Mouse (Mus musculus) heart, embryonic 14.5 days (tissue): ENCODE data around the gene Tcf7. TPM values are rescaled to one million over a fixed set of nuclear protein-coding genes. Genes with fewer than 3 reads are reported as not detected.
A peak's percentile ranks its signal among the peaks of the same experiment; 100 is the strongest.

ENCODE experiments used
- ATAC-seq: fragments of 200-750 bp; cut with Nextera tagmentation; 2 replicates; pipeline ENCODE4 v1.8.0; 2017; ENCODE audit warnings: low read depth, moderate TSS enrichment; ENCODE audit not compliant: insufficient number of reproducible peaks, insufficient read depth, low FRiP score
- H3K27ac ChIP-seq, 2 experiments: fragments of 200-500 bp in 1 of 2; fragments of 300-500 bp in 1 of 2; sonication (generic) in 1 of 2; replicated peaks in 1 of 2; 2 replicates each; pipeline ENCODE4 v1.5.1; 2012 to 2014; ENCODE audit warnings: low read depth in 2 of 2, low read length in 2 of 2, control low read depth in 1 of 2, mild to moderate bottlenecking in 1 of 2, mixed read lengths in 1 of 2; ENCODE audit not compliant: control insufficient read depth in 1 of 2, insufficient read depth in 1 of 2
- H3K27me3 ChIP-seq: fragments of 300-500 bp; sonication (generic); 2 replicates; pipeline ENCODE4 v1.6.1; 2014; ENCODE audit warnings: mild to moderate bottlenecking, low read length, control low read depth; ENCODE audit not compliant: control insufficient read depth, insufficient read depth
- H3K36me3 ChIP-seq: fragments of 300-500 bp; sonication (generic); 2 replicates; pipeline ENCODE4 v1.6.1; 2014; ENCODE audit warnings: mild to moderate bottlenecking, control low read depth, low read length, mixed read lengths; ENCODE audit not compliant: control insufficient read depth, insufficient read depth
- H3K4me1 ChIP-seq, 2 experiments: fragments of 200-500 bp in 1 of 2; fragments of 300-500 bp in 1 of 2; sonication (generic) in 1 of 2; 2 replicates each; pipeline ENCODE4 v1.6.1; 2012 to 2014; ENCODE audit warnings: low read length in 2 of 2, control low read depth in 1 of 2, mixed read lengths in 1 of 2; ENCODE audit not compliant: control insufficient read depth in 2 of 2, insufficient read depth in 2 of 2
- H3K4me2 ChIP-seq: fragments of 300-500 bp; sonication (generic); 2 replicates; pipeline ENCODE4 v1.6.1; 2014; ENCODE audit warnings: mild to moderate bottlenecking, low read length
- H3K4me3 ChIP-seq, 2 experiments: fragments of 200-500 bp in 1 of 2; fragments of 300-500 bp in 1 of 2; sonication (generic) in 1 of 2; 2 replicates each; pipeline ENCODE4 v1.5.1; 2012 to 2014; ENCODE audit warnings: low read length in 2 of 2, mild to moderate bottlenecking in 2 of 2, control low read depth in 1 of 2, low read depth in 1 of 2, moderate library complexity in 1 of 2; ENCODE audit not compliant: control insufficient read depth in 1 of 2, insufficient read depth in 1 of 2
- H3K9ac ChIP-seq: fragments of 300-500 bp; sonication (generic); 2 replicates; pipeline ENCODE4 v1.6.1; 2014; ENCODE audit warnings: mild to moderate bottlenecking, low read length
- H3K9me3 ChIP-seq: fragments of 300-500 bp; sonication (generic); 2 replicates; pipeline ENCODE4 v1.6.1; 2016; ENCODE audit warnings: low read length, control low read depth; ENCODE audit not compliant: control insufficient read depth
- WGBS: fragments of 180-500 bp; shearing (Covaris S2); extraction: QIAGEN DNeasy Blood & Tissue Kit; methylation state at CpG from one replicate; pipeline ENCODE4 v1.1.7; 2014; 5-methylcytosine and 5-hydroxymethylcytosine counted together
- polyA plus RNA-seq: library from polyadenylated mRNA; unstranded; fragments of >200 nt; fragmentation: Nextera tagmentation; extraction: Ambion mirVana; gene quantifications from 2 replicates; pipeline ENCODE4 v1.2.1, GENCODE M21; 2014

The Tcf7 gene
- polyA plus RNA-seq: 2.2 and 2.5 TPM in 2 replicates

- no peaks in the 10 kb centered on the region for H3K9me3 ChIP-seq
- peaks cover 20 to 26% of the 10 kb centered on the region in 2 experiments for H3K4me1 ChIP-seq
- peak within 1 kb of the TSS; percentile 54 to 56 for H3K4me3 ChIP-seq
- ATAC-seq: peak; percentile 71
- under 1% methylated on average over 65 of the region's 97 CpGs for WGBS
- no peaks in the 10 kb centered on the region for H3K36me3 ChIP-seq
- peak within 1 kb of the TSS; percentile 96 for H3K4me2 ChIP-seq
- H3K9ac ChIP-seq: peak within 1 kb of the TSS; percentile 74
- peaks cover 15% of the 10 kb centered on the region; the same call in 1 of the 2 replicates for H3K27me3 ChIP-seq
- no peak within 1 kb of the TSS for H3K27ac ChIP-seq
Observed at GRCm38 (mm10) chr11:52282774-52283595, at the start of gene Tcf7. TSS of gene Tcf7 (minus strand) at chr11:52283014.

GRCm38 (mm10) chr11:52327313-52327712 lies 44.5 kb upstream of the Tcf7 start:
- Histone ChIP-seq H3K9ac (no peak overlapping the region), H3K4me3 (no peak overlapping the region), H3K27me3 (peaks cover 7% of the 10 kb centered on the region), H3K27ac (no peak overlapping the region), H3K9me3 (no peaks in the 10 kb centered on the region), H3K4me2 (no peak overlapping the region), H3K4me1 (no peaks in the 10 kb centered on the region), H3K36me3 (no peaks in the 10 kb centered on the region)
- no peak for ATAC-seq
- WGBS: 61% methylated on average over 3 of the region's 3 CpGs

DNA sequence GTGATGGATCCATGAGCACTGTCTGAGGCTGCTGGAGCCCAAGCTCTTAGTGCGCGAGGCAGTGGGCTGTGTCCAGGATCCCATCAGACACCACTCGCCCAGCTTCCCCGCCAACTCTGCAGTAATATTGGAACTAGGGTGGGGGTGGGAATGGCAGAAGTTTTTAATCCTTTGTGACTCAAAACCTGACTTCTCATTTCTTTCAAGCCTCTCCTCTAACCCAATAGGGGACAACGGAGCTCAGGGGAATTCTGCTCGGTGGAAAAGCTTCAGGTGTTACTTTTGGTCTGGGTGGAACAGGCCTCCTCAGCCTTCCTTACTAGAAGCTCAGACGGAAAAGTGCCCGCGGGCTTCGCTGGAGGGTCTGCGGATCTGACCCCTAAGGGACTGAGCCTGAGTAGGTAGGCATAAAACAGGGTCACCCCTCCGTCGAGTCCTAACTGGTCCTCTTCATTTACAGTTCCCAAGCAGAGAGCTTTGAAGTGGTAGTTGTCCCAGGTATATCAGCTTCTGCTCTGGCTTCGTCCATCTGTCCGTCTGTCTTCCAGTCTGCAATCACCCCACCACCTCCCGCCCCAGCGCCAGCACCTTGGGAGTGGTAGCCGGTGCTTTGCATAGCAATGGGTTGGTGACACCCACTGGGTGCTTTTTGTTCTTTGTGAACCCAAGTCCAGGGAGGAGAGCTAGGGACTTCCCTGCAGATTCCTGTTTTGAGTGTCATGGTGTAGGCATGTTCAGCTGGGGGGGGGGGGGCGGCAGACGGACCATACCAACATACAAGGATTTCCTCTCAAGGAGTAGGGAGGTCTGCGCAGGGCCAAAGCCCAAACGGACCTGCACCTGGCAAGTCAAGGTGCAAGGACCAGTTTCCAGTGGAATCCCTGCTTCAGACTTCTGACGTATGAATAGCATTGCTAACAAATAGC lies 41.9 kb upstream of the Tcf7 start:
- Histone ChIP-seq H3K9me3 (no peaks in the 10 kb centered on the region), H3K4me2 (no peak overlapping the region), H3K9ac (no peak overlapping the region), H3K4me1 (no peaks in the 10 kb centered on the region), H3K36me3 (no peaks in the 10 kb centered on the region), H3K27ac (no peak overlapping the region), H3K4me3 (no peak overlapping the region), H3K27me3 (peaks cover 7% of the 10 kb centered on the region)
- ATAC-seq: no peak
- WGBS: 54% methylated on average over 23 of the region's 23 CpGs

- no peak overlapping the region for H3K4me2 ChIP-seq
- no peak overlapping the region for H3K4me3 ChIP-seq
- no peaks in the 10 kb centered on the region for H3K36me3 ChIP-seq
- ATAC-seq: no peak
- WGBS: 58% methylated on average over 3 of the region's 3 CpGs
- H3K9ac ChIP-seq: no peak overlapping the region
- no peak overlapping the region for H3K27ac ChIP-seq
- no peaks in the 10 kb centered on the region for H3K4me1 ChIP-seq
- H3K27me3 ChIP-seq: peaks cover 7% of the 10 kb centered on the region
- H3K9me3 ChIP-seq: no peaks in the 10 kb centered on the region
Observed at GRCm38 (mm10) chr11:52321540-52321939, 38.7 kb upstream of the Tcf7 start.

DNA sequence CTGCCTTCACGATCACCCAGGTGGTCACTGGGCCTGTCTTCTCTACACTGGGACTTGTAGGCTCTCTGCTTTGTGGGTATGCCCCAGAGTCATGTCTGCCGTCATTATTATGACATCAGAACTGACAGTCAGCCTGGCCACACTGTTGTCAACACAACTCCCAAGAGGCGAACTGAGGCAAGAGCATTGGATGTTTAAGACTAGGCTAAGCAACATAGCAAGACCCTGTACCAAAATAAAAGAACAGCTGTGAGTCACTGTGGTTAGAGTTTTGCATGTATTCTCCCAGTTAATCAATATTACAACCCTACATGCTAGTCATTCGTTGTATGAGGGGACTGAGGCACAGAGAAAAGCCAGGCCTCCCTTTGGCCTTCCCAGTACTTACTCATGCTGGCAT lies 37.7 kb upstream of the Tcf7 start:
- WGBS: 72% methylated on average over 4 of the region's 4 CpGs
- H3K27ac ChIP-seq: no peak overlapping the region
- H3K4me1 ChIP-seq: no peaks in the 10 kb centered on the region
- peaks cover 7% of the 10 kb centered on the region for H3K27me3 ChIP-seq
- ATAC-seq: no peak
- H3K4me3 ChIP-seq: no peak overlapping the region
- no peaks in the 10 kb centered on the region for H3K36me3 ChIP-seq
- no peak overlapping the region for H3K4me2 ChIP-seq
- H3K9ac ChIP-seq: no peak overlapping the region
- H3K9me3 ChIP-seq: no peaks in the 10 kb centered on the region

GRCm38 (mm10) chr11:52319664-52320063 lies 36.9 kb upstream of the Tcf7 start:
- peaks cover 10% of the 10 kb centered on the region for H3K27me3 ChIP-seq
- no peaks in the 10 kb centered on the region for H3K9me3 ChIP-seq
- H3K36me3 ChIP-seq: no peaks in the 10 kb centered on the region
- no peak overlapping the region for H3K27ac ChIP-seq
- no peak overlapping the region for H3K9ac ChIP-seq
- H3K4me3 ChIP-seq: no peak overlapping the region
- 60% methylated on average over 4 of the region's 4 CpGs for WGBS
- H3K4me1 ChIP-seq: no peaks in the 10 kb centered on the region
- no peak for ATAC-seq
- no peak overlapping the region for H3K4me2 ChIP-seq

DNA sequence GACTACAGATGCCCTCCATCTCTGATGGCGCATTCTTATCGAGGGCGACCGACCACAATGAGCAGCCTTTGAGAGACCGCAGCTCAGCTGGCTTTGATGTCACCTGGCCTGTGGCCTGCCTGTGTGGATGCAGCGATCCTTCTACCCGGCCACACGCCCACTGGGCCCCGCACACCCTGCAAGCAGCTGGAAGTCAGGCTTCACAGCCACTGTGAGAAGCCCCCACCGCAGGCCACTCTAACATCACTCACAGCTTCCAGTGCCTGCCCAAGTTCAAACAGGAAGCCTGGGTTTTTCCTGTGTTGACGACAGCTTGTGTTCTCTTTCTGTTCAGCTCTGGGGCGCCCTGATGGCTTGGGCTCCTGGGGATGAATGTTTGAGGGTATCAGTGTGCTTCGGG lies 35.6 kb upstream of the Tcf7 start:
- no peak overlapping the region for H3K9ac ChIP-seq
- no peak overlapping the region for H3K27ac ChIP-seq
- no peak overlapping the region for H3K4me3 ChIP-seq
- no peaks in the 10 kb centered on the region for H3K36me3 ChIP-seq
- peaks cover 0 to 5% of the 10 kb centered on the region in 2 experiments; a peak in 1 of 4 replicates for H3K4me1 ChIP-seq
- peaks cover 7% of the 10 kb centered on the region for H3K27me3 ChIP-seq
- no peaks in the 10 kb centered on the region for H3K9me3 ChIP-seq
- 66% methylated on average over 13 of the region's 13 CpGs for WGBS
- H3K4me2 ChIP-seq: no peak overlapping the region
- no peak for ATAC-seq
